Mouse (Mus musculus) embryonic facial prominence, embryonic 14.5 days (tissue): ENCODE measurements around the gene Arsg. TPM values are rescaled to one million over a fixed set of nuclear protein-coding genes. Genes with fewer than 3 reads are reported as not detected.

ENCODE experiments used
- ATAC-seq: fragments of 200-750 bp; cut with Nextera tagmentation; 2 replicates; pipeline ENCODE4 v1.8.0; 2017; ENCODE audit warnings: low read depth, moderate number of reproducible peaks, moderate TSS enrichment
- DNase-seq: peaks from one replicate; pipeline ENCODE4 v3.0.0-alpha.2; 2015; ENCODE audit warnings: low spot score
- H3K27ac ChIP-seq: fragments of 300-500 bp; sonication (generic); replicated peaks from 2 replicates; pipeline ENCODE4 v1.5.1; 2014; ENCODE audit warnings: low read depth, mild to moderate bottlenecking, low read length, moderate library complexity
- H3K27me3 ChIP-seq: fragments of 300-500 bp; sonication (generic); replicated peaks from 2 replicates; pipeline ENCODE4 v1.6.1; 2014; ENCODE audit warnings: low read length; ENCODE audit not compliant: control insufficient read depth, insufficient read depth
- H3K36me3 ChIP-seq: fragments of 300-500 bp; sonication (generic); 2 replicates; pipeline ENCODE4 v1.6.1; 2014; ENCODE audit warnings: low read length, mixed read lengths; ENCODE audit not compliant: control insufficient read depth, insufficient read depth
- H3K4me1 ChIP-seq: fragments of 300-500 bp; sonication (generic); 2 replicates; pipeline ENCODE4 v1.6.1; 2014; ENCODE audit warnings: antibody characterized with exemption, low read length; ENCODE audit not compliant: control insufficient read depth, insufficient read depth
- H3K4me2 ChIP-seq: fragments of 300-500 bp; sonication (generic); 2 replicates; pipeline ENCODE4 v1.6.1; 2014; ENCODE audit warnings: low read depth, mild to moderate bottlenecking, low read length, moderate library complexity, mixed read lengths
- H3K4me3 ChIP-seq: fragments of 300-500 bp; sonication (generic); 2 replicates; pipeline ENCODE4 v1.5.1; 2014; ENCODE audit warnings: low read depth, mild to moderate bottlenecking, low read length
- H3K9ac ChIP-seq: fragments of 300-500 bp; sonication (generic); 2 replicates; pipeline ENCODE4 v1.6.1; 2014; ENCODE audit warnings: low read depth, mild to moderate bottlenecking, low read length, moderate library complexity, mixed read lengths
- H3K9me3 ChIP-seq: fragments of 300-500 bp; sonication (generic); 2 replicates; pipeline ENCODE4 v1.6.1; 2016; ENCODE audit warnings: low read length; ENCODE audit not compliant: control insufficient read depth
- WGBS: fragments of 180-500 bp; shearing (Covaris S2); extraction: QIAGEN DNeasy Blood & Tissue Kit; methylation state at CpG from one replicate; pipeline ENCODE4 v1.1.7; 2014; 5-methylcytosine and 5-hydroxymethylcytosine counted together
- polyA plus RNA-seq: library from polyadenylated mRNA; unstranded; fragments of >200 nt; fragmentation: Nextera tagmentation; extraction: Ambion mirVana; gene quantifications from 2 replicates; pipeline ENCODE4 v1.2.1, GENCODE M21; 2014

Arsg gene
- polyA plus RNA-seq, 1 experiment from 2014 or later, result 4.3 TPM

DNA sequence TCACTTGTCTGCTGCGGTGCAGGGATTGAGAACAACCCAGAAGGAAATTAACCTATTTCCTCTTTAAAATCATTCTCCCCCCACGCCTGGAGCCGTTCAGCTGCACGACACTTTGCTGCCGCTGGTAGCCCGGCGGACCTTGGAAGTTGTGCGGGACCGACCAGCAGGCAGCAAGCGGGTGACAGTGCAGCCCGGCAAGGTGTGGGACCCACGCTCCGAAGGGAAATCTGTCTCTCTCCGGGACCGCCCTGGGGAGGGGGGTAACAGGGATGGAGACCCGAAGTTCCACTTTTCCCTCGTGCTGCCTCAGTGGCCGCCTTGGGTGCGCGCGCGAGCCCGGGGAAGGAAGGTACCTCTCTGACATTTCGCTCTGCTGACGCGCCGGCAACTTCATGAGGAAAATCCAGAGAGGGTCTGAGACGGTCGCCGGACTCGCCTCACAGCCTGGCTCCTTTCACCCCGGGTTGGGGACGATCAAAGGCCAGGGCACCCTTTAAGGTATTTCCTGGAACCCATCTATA lies 943 bp upstream of the Arsg start:
- Histone ChIP-seq H3K27ac (no peak overlapping the region), H3K4me3 (peak overlapping the region; percentile 71), H3K9ac (peak overlapping the region; percentile 87), H3K9me3 (no peaks in the 10 kb centered on the region), H3K27me3 (peaks cover 14% of the 10 kb centered on the region), H3K4me1 (no peaks in the 10 kb centered on the region), H3K36me3 (no peaks in the 10 kb centered on the region), H3K4me2 (peak overlapping the region; percentile 94)
- under 1% methylated on average over 24 of the region's 33 CpGs for WGBS
- ATAC-seq, result no peak
- DNase-seq, result no peak

- 1% methylated on average over 11 of the region's 13 CpGs for WGBS
- H3K4me3 ChIP-seq, result peak overlapping the region; percentile 71
- peak overlapping the region; percentile 94 for H3K4me2 ChIP-seq
- H3K27ac ChIP-seq, result peak overlapping the region; percentile 83; the same call in 1 of the 2 replicates
- H3K9me3 ChIP-seq, result no peaks in the 10 kb centered on the region
- H3K4me1 ChIP-seq, result no peaks in the 10 kb centered on the region
- no peaks in the 10 kb centered on the region for H3K36me3 ChIP-seq
- peaks cover 14% of the 10 kb centered on the region for H3K27me3 ChIP-seq
- no peak for DNase-seq
- peak; percentile 42 for ATAC-seq
- H3K9ac ChIP-seq, result peak overlapping the region; percentile 87
Observed at GRCm38 (mm10) chr11:109472821-109473170, 378 bp upstream of the Arsg start.

- 13% methylated on average over 11 of the region's 14 CpGs for WGBS
- H3K36me3 ChIP-seq, result no peaks in the 10 kb centered on the region
- peak; percentile 17 for ATAC-seq
- H3K4me3 ChIP-seq, result peak overlapping the region; percentile 71
- H3K9ac ChIP-seq, result peak overlapping the region; percentile 87
- no peaks in the 10 kb centered on the region for H3K4me1 ChIP-seq
- peak overlapping the region; percentile 94 for H3K4me2 ChIP-seq
- H3K9me3 ChIP-seq, result no peaks in the 10 kb centered on the region
- no peak for DNase-seq
- H3K27me3 ChIP-seq, result peaks cover 14% of the 10 kb centered on the region
- peak overlapping the region; percentile 83; the same call in 1 of the 2 replicates for H3K27ac ChIP-seq
Observed at GRCm38 (mm10) chr11:109474086-109474742, 1.0 kb downstream of the Arsg start.

DNA sequence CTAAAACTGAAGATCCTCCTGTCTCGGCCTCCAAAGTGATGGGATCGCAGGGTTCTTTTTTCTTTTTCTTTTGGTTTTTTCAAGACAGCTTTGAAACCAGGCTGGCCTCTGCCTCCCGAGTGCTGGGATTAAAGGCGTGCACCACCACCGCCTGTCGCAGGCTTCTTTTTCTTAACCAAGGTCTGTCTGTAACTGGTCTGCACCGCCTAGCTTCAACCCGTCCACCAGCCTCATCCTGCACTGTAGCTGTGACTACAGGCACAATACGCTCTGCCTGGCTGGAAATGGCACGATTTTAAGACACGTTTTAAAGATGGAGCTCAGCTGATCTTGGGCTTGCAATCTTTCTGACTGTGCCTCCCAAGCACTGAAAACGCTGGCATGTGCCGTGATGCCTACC lies 1.7 kb downstream of the Arsg start:
- Histone ChIP-seq H3K9ac (no peak overlapping the region), H3K27ac (no peak overlapping the region), H3K27me3 (peaks cover 14% of the 10 kb centered on the region), H3K36me3 (no peaks in the 10 kb centered on the region), H3K4me1 (no peaks in the 10 kb centered on the region), H3K4me3 (no peak overlapping the region), H3K4me2 (no peak overlapping the region), H3K9me3 (no peaks in the 10 kb centered on the region)
- WGBS, result 83% methylated on average over 13 of the region's 13 CpGs
- ATAC-seq (no peak), DNase-seq (no peak)

GRCm38 (mm10) chr11:109475717-109476116 lies 2.5 kb downstream of the Arsg start:
- H3K27me3 ChIP-seq, result peaks cover 14% of the 10 kb centered on the region

GRCm38 (mm10) chr11:109476241-109476640 lies 3.1 kb downstream of the Arsg start:
- Histone ChIP-seq H3K4me1 (no peaks in the 10 kb centered on the region), H3K4me2 (no peak overlapping the region), H3K4me3 (no peak overlapping the region), H3K9me3 (no peaks in the 10 kb centered on the region), H3K9ac (no peak overlapping the region), H3K27ac (no peak overlapping the region), H3K27me3 (peaks cover 14% of the 10 kb centered on the region), H3K36me3 (no peaks in the 10 kb centered on the region)
- ATAC-seq (no peak), DNase-seq (no peak)
- WGBS, result 56% methylated on average over 2 of the region's 2 CpGs

More at GRCm38 (mm10) chr11:109475717-109476116, 2.5 kb downstream of the Arsg start:
- ATAC-seq, result no peak
- Histone ChIP-seq H3K36me3 (no peaks in the 10 kb centered on the region), H3K4me2 (no peak overlapping the region), H3K9me3 (no peaks in the 10 kb centered on the region), H3K4me1 (no peaks in the 10 kb centered on the region), H3K9ac (no peak overlapping the region), H3K4me3 (no peak overlapping the region), H3K27ac (no peak overlapping the region)
- DNase-seq, result no peak
- WGBS, result 70% methylated on average over 4 of the region's 4 CpGs

GRCm38 (mm10) chr11:109476653-109477052 lies 3.5 kb downstream of the Arsg start:
- Histone ChIP-seq H3K4me3 (no peak overlapping the region), H3K4me1 (no peaks in the 10 kb centered on the region), H3K4me2 (no peak overlapping the region), H3K9ac (no peak overlapping the region), H3K27me3 (peaks cover 14% of the 10 kb centered on the region), H3K36me3 (no peaks in the 10 kb centered on the region), H3K27ac (no peak overlapping the region), H3K9me3 (no peaks in the 10 kb centered on the region)
- 57% methylated on average over 6 of the region's 6 CpGs for WGBS
- DNase-seq (no peak), ATAC-seq (no peak)

- DNase-seq (no peak), ATAC-seq (no peak)
- Histone ChIP-seq H3K36me3 (no peaks in the 10 kb centered on the region), H3K27ac (no peak overlapping the region), H3K9ac (no peak overlapping the region), H3K4me3 (no peak overlapping the region), H3K4me1 (no peaks in the 10 kb centered on the region), H3K9me3 (no peaks in the 10 kb centered on the region), H3K27me3 (peaks cover 14% of the 10 kb centered on the region), H3K4me2 (no peak overlapping the region)
- WGBS, result 36% methylated on average over 16 of the region's 16 CpGs
Observed at GRCm38 (mm10) chr11:109477606-109478380, 4.6 kb downstream of the Arsg start.
